Mouse (Mus musculus) spleen, adult 2 months (tissue): ENCODE measurements around the gene Erich4. TPM values are rescaled to one million over a fixed set of nuclear protein-coding genes. Genes with fewer than 3 reads are reported as not detected.

ENCODE experiments used
- DNase-seq, 2 experiments: peaks; one replicate each; pipeline versions ENCODE4 v3.0.0 to v3.0.0-alpha.2; 2012 to 2021; ENCODE audit warnings: low spot score in 2 of 2, low read depth in 1 of 2
- H3K27ac ChIP-seq: fragments of 200-500 bp; 2 replicates; pipeline ENCODE4 v1.5.1; 2012; ENCODE audit warnings: low read length, inconsistent platforms; ENCODE audit not compliant: insufficient read depth
- H3K27me3 ChIP-seq: fragments of 200-500 bp; 2 replicates; pipeline ENCODE4 v1.6.1; 2012; ENCODE audit warnings: mild to moderate bottlenecking, moderate library complexity, low read length, inconsistent platforms; ENCODE audit not compliant: control insufficient read depth, insufficient read depth
- H3K36me3 ChIP-seq: fragments of 200-500 bp; 2 replicates; pipeline ENCODE4 v1.6.1; 2012; ENCODE audit warnings: mild to moderate bottlenecking, low read length, inconsistent platforms; ENCODE audit not compliant: control insufficient read depth, insufficient read depth
- H3K4me1 ChIP-seq: fragments of 200-500 bp; 2 replicates; pipeline ENCODE4 v1.6.1; 2011; ENCODE audit warnings: inconsistent platforms; ENCODE audit not compliant: control insufficient read depth, insufficient read depth, insufficient read length
- H3K4me3 ChIP-seq: fragments of 200-500 bp; 2 replicates; pipeline ENCODE4 v1.5.1; 2011; ENCODE audit warnings: mild to moderate bottlenecking, inconsistent platforms; ENCODE audit not compliant: insufficient read depth, insufficient read length; ENCODE audit errors: extremely low read depth
- CTCF ChIP-seq: fragments of 200-500 bp; IDR thresholded peaks from 2 replicates; pipeline ENCODE4 v1.5.1; 2011; ENCODE audit warnings: mild to moderate bottlenecking, inconsistent platforms; ENCODE audit not compliant: insufficient read depth, insufficient read length, insufficient replicate concordance; ENCODE audit errors: extremely low read depth
- POLR2A ChIP-seq: fragments of 200-500 bp; IDR thresholded peaks from 2 replicates; pipeline ENCODE4 v1.6.1; 2011; ENCODE audit warnings: low read depth, low read length, inconsistent platforms
- WGBS: fragments of 180-500 bp; shearing (Covaris S2); methylation state at CpG from one replicate; pipeline ENCODE4 v1.1.7; 2018; 5-methylcytosine and 5-hydroxymethylcytosine counted together
- polyA plus RNA-seq: library from polyadenylated mRNA; depleted of rRNA; stranded (reverse); fragments of >200 nt; gene quantifications from 2 replicates; pipeline ENCODE4 v1.2.3, GENCODE M21; 2012

The Erich4 gene
- polyA plus RNA-seq, 1 experiment: not detected

DNA sequence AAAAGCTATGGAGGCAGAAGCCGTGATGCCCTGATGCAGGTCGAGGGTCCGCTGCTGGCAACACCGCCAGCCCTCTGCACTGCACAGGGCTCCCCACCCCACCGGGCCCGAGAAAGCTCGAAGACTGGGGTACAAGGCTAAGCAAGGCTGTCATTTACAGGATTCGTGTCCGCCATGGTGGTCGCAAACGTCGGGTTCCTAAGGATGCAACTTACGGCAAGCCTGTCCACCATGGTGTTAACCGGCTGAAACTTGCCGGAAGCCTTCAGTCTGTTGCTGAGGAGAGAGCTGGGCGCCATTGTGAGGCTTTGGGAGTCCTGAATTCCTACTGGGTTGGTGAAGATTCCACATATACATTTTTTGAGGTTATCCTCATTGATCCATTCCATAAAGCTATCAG, 14.3 kb downstream of the Erich4 start:
- Histone ChIP-seq H3K4me3 (no peak overlapping the region), H3K27me3 (no peaks in the 10 kb centered on the region), H3K27ac (no peak overlapping the region), H3K36me3 (no peaks in the 10 kb centered on the region), H3K4me1 (no peaks in the 10 kb centered on the region)
- TF ChIP-seq CTCF (no peak), POLR2A (no peak)
- DNase-seq: peak in 1 of 2 experiments; percentile 2
- 89% methylated on average over 16 of the region's 16 CpGs for WGBS

DNA sequence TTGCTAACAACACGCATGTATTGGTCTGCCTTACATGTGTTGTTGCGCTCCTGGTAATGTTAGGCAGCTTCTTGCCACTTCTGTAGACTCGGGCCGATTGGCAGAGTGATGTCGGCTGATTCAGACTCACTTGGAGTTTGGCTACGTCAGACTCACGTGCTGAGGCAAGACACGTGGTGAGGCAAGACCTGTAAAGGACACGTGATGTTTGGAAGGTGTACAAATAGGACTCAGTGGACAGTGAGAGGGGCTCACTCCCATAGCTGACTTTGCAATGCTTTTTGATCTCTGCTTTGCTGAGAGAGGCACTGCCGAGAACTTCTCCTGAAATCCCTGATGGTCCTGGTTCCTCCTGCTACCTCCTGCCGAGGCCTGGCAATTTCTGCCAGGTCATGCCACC, 15.0 kb downstream of the Erich4 start:
- Histone ChIP-seq H3K4me3 (no peak overlapping the region), H3K4me1 (no peaks in the 10 kb centered on the region), H3K36me3 (no peaks in the 10 kb centered on the region), H3K27ac (no peak overlapping the region), H3K27me3 (no peaks in the 10 kb centered on the region)
- 88% methylated on average over 11 of the region's 11 CpGs for WGBS
- no peak for TF ChIP-seq POLR2A
- no peak for TF ChIP-seq CTCF
- peak in 1 of 2 experiments; percentile 1 for DNase-seq

DNA sequence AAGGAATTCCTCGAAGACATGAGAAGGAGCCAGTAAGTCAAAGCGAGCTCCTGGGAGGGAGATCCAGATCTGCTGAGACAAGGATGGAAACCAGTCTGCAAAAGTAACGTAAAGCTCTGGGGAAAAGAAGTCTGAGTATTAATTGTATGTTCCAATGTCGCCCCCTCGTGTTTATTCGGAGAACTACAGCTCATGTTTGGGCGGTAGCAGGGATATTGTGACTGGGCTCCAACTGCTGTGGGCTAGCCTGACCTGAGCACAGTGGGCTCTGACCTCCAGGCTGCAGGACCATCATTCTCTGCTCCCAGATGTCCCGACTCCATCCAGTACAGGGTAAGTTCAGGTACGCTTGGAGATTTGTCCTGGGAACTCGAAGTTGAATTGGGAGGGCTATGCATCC, 16.0 kb downstream of the Erich4 start:
- DNase-seq: peak; percentile 49 to 75
- TF ChIP-seq CTCF (peak; percentile 48; the same call in 1 of the 2 replicates), POLR2A (no peak)
- 14% methylated on average over 10 of the region's 10 CpGs for WGBS
- Histone ChIP-seq H3K4me3 (no peak overlapping the region), H3K27ac (no peak overlapping the region), H3K4me1 (no peaks in the 10 kb centered on the region; the same call in 1 of the 2 replicates), H3K36me3 (no peaks in the 10 kb centered on the region), H3K27me3 (no peaks in the 10 kb centered on the region)

DNA sequence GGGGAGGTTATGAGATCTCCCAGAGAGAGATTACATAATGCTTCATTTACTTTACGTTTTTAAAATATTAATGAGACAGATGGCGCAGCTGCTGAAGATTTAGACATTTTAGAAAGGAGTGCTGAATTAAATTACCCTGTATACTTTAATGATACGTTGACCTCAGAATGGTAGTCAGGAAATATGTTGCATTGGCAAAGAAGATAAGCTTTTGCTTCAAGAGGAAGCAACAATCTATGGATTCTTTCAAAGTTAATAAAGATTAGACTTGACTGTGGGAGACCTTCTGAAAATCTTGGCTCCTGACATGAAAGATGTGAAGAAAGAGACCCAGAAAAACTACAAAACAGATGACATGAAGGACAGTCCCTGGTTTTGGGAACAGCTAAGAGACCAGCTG, 21.8 kb downstream of the Erich4 start:
- no peaks in the 10 kb centered on the region for H3K27me3 ChIP-seq
- WGBS: 32% methylated on average over 3 of the region's 3 CpGs
- TF ChIP-seq CTCF (no peak), POLR2A (no peak)
- H3K27ac ChIP-seq: no peak overlapping the region
- H3K36me3 ChIP-seq: no peaks in the 10 kb centered on the region
- peaks cover 8% of the 10 kb centered on the region; the same call in 1 of the 2 replicates for H3K4me1 ChIP-seq
- DNase-seq: no peak
- H3K4me3 ChIP-seq: no peak overlapping the region

DNA sequence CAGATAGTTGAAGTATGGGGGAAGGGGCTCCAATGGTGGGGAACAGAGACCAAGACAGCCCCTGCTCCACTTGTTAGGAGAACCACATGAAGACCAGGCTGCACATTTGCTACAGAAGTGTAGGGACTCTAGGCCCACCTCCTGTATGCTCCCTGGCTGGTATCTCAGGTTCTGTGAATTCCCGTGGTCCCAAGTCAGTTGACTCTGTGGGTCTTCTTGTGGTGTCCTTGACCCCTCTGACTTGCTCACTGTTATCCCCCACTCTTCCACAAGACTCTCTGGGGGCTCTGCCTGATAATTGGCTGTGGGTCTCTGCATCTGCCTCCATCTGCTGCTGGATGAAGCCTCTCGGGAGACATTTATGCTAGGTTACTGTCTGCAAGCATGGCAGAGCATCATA, 24.5 kb downstream of the Erich4 start:
- WGBS: 90% methylated on average over 2 of the region's 2 CpGs
- TF ChIP-seq POLR2A (no peak), CTCF (no peak)
- H3K27me3 ChIP-seq: no peaks in the 10 kb centered on the region
- no peak overlapping the region for H3K4me3 ChIP-seq
- no peak overlapping the region for H3K27ac ChIP-seq
- peaks cover 8% of the 10 kb centered on the region; the same call in 1 of the 2 replicates for H3K4me1 ChIP-seq
- DNase-seq: no peak
- no peaks in the 10 kb centered on the region for H3K36me3 ChIP-seq

DNA sequence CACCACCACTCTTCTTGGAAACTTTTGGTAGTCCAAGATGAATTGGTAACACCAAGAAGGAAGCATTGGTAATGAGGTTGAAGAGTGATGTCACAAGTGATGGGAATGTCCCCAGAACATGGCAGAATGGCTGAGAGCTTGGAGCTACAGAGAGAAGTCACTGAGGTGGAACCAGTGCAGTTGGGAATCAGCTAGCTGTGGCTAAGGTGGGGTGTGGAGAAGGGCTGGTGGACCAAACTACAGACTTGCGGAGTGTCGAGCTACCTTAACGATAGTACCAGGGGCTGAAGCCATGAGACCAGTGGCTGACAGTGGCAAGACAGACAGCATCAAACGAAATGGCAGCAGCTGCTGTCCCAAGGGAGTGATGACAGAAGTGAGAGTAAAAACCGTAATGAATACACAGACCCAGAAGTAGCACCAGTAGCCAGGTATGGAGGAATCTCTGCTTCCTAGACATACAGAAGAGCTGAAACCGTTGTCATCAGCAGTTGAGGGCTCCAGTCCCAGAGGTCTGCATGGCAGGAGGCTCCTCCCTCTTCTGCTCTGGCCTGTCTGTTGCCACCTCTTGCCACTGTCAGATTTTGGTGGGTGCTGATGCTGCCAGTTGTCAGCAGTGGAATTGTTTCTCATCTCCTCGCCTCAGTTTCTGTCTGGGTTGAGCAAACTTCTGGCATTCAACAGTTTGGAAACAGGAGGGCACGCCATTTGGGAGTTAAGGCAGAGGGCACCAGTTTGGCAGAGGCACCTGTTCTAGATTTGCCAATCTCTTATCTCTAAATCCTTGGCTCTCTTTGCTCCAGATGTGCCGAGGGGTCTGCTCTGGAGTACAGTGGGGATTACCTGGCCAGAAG, 30.1 kb downstream of the Erich4 start:
- peak; percentile 36 to 47 for DNase-seq
- H3K27ac ChIP-seq: no peak overlapping the region
- WGBS: 52% methylated on average over 9 of the region's 9 CpGs
- no peak for TF ChIP-seq POLR2A
- H3K4me1 ChIP-seq: peaks cover 14% of the 10 kb centered on the region; the same call in 1 of the 2 replicates
- no peaks in the 10 kb centered on the region for H3K36me3 ChIP-seq
- H3K4me3 ChIP-seq: no peak overlapping the region
- no peaks in the 10 kb centered on the region for H3K27me3 ChIP-seq

DNA sequence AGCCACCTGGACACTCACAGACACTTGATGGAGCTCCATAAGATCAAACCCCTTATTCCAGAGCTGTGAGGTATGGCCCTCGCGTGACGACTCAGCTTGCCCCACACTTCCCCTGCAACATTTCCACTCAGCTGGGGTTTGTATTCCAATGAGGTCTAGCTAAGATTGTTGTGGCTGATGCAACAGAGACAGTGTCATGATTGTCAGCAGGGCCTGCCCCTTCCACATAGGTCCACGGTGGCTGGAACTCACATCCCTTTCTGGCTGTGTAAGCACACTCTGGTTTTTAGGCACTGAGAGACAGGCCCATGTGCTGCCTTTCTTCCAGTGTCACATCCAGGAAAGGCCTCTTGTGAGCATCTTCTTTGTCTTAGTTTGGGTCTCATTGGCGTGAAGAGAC, 31.0 kb downstream of the Erich4 start:
- Histone ChIP-seq H3K4me1 (peaks cover 14% of the 10 kb centered on the region; the same call in 1 of the 2 replicates), H3K36me3 (no peaks in the 10 kb centered on the region), H3K27me3 (no peaks in the 10 kb centered on the region), H3K27ac (no peak overlapping the region), H3K4me3 (no peak overlapping the region)
- no peak for TF ChIP-seq POLR2A
- TF ChIP-seq CTCF: no peak
- no peak for DNase-seq
- 79% methylated on average over 5 of the region's 5 CpGs for WGBS
